Mouse (Mus musculus) midbrain, embryonic 14.5 days (tissue): Measurements from ENCODE around the gene Kif14. TPM values are rescaled to one million over a fixed set of nuclear protein-coding genes. Genes with fewer than 3 reads are reported as not detected.

Source experiments
- ATAC-seq: fragments of 200-750 bp; cut with Nextera tagmentation; 2 replicates; pipeline ENCODE4 v1.8.0; 2017; ENCODE audit warnings: moderate number of reproducible peaks, moderate library complexity; ENCODE audit not compliant: low FRiP score, low TSS enrichment
- DNase-seq: peaks from one replicate; pipeline ENCODE4 v3.0.0-alpha.2; 2015
- H3K27ac ChIP-seq: fragments of 300-500 bp; sonication (generic); replicated peaks from 2 replicates; pipeline ENCODE4 v1.5.1; 2014; ENCODE audit warnings: mild to moderate bottlenecking, low read depth, low read length, moderate library complexity
- H3K27me3 ChIP-seq: fragments of 300-500 bp; sonication (generic); 2 replicates; pipeline ENCODE4 v1.6.1; 2014; ENCODE audit warnings: low read length, control low read depth, mixed read lengths; ENCODE audit not compliant: control insufficient read depth, insufficient read depth
- H3K36me3 ChIP-seq: fragments of 300-500 bp; sonication (generic); 2 replicates; pipeline ENCODE4 v1.6.1; 2014; ENCODE audit warnings: low read length, control low read depth; ENCODE audit not compliant: control insufficient read depth, insufficient read depth
- H3K4me1 ChIP-seq: fragments of 300-500 bp; sonication (generic); 2 replicates; pipeline ENCODE4 v1.6.1; 2014; ENCODE audit warnings: mild to moderate bottlenecking, antibody characterized with exemption, low read length, control low read depth; ENCODE audit not compliant: control insufficient read depth, insufficient read depth
- H3K4me2 ChIP-seq: fragments of 300-500 bp; sonication (generic); 2 replicates; pipeline ENCODE4 v1.6.1; 2014; ENCODE audit warnings: mild to moderate bottlenecking, low read length, moderate library complexity
- H3K4me3 ChIP-seq: fragments of 300-500 bp; sonication (generic); replicated peaks from 2 replicates; pipeline ENCODE4 v1.5.1; 2014; ENCODE audit warnings: low read depth, low read length
- H3K9ac ChIP-seq: fragments of 300-500 bp; sonication (generic); replicated peaks from 2 replicates; pipeline ENCODE4 v1.6.1; 2014; ENCODE audit warnings: mild to moderate bottlenecking, low read length, moderate library complexity
- H3K9me3 ChIP-seq: fragments of 300-500 bp; sonication (generic); 2 replicates; pipeline ENCODE4 v1.6.1; 2016; ENCODE audit warnings: low read length, control low read depth, mixed read lengths; ENCODE audit not compliant: control insufficient read depth
- WGBS: fragments of 180-500 bp; shearing (Covaris S2); extraction: QIAGEN DNeasy Blood & Tissue Kit; methylation state at CpG from one replicate; pipeline ENCODE4 v1.1.7; 2014; 5-methylcytosine and 5-hydroxymethylcytosine counted together
- polyA plus RNA-seq: library from polyadenylated mRNA; unstranded; fragments of >200 nt; fragmentation: Nextera tagmentation; extraction: Ambion mirVana; gene quantifications from 2 replicates; pipeline ENCODE4 v1.2.1, GENCODE M21; 2014

Gene Kif14
- polyA plus RNA-seq, result 0.84 and 2.0 TPM in 2 replicates

GRCm38 (mm10) chr1:136466143-136466811, at the start of gene Kif14:
TSS of gene Kif14 (plus strand) at chr1:136466343.
- Histone ChIP-seq H3K27ac (no peak within 1 kb of the TSS), H3K4me1 (peaks cover 4% of the 10 kb centered on the region; the same call in 1 of the 2 replicates), H3K9ac (peak within 1 kb of the TSS; percentile 44), H3K4me2 (peak within 1 kb of the TSS; percentile 97), H3K9me3 (no peaks in the 10 kb centered on the region), H3K4me3 (peak within 1 kb of the TSS; percentile 49), H3K36me3 (no peaks in the 10 kb centered on the region), H3K27me3 (no peaks in the 10 kb centered on the region)
- peak; percentile 97 for ATAC-seq
- peak; percentile 97 for DNase-seq
- under 1% methylated on average over 52 of the region's 52 CpGs for WGBS

- WGBS, result 94% methylated on average over 6 of the region's 6 CpGs
These were observed 47.8 kb upstream of the Kif14 start for GRCm38 (mm10) chr1:136418393-136418792.

GRCm38 (mm10) chr1:136427166-136427969, 38.8 kb upstream of the Kif14 start:
- ATAC-seq (no peak), DNase-seq (no peak)
- Histone ChIP-seq H3K9me3 (no peaks in the 10 kb centered on the region), H3K36me3 (peaks cover 3% of the 10 kb centered on the region; the same call in 1 of the 2 replicates), H3K4me1 (no peaks in the 10 kb centered on the region), H3K4me3 (no peak overlapping the region), H3K27me3 (no peaks in the 10 kb centered on the region), H3K4me2 (no peak overlapping the region), H3K27ac (no peak overlapping the region), H3K9ac (no peak overlapping the region)
- WGBS, result 82% methylated on average over 11 of the region's 11 CpGs

More at GRCm38 (mm10) chr1:136418393-136418792, 47.8 kb upstream of the Kif14 start:
- Histone ChIP-seq H3K4me2 (no peak overlapping the region), H3K4me1 (0 out of 2 replicates have a peak, but pooled peaks cover 5% of the 10 kb centered on the region), H3K36me3 (0 out of 2 replicates have a peak, but pooled peaks cover 8% of the 10 kb centered on the region), H3K27ac (no peak overlapping the region), H3K9ac (no peak overlapping the region), H3K4me3 (no peak overlapping the region), H3K9me3 (no peaks in the 10 kb centered on the region), H3K27me3 (no peaks in the 10 kb centered on the region)
- ATAC-seq, result no peak
- DNase-seq, result no peak

GRCm38 (mm10) chr1:136428981-136429380, 37.2 kb upstream of the Kif14 start:
- no peak for DNase-seq
- H3K27me3 ChIP-seq, result no peaks in the 10 kb centered on the region
- no peaks in the 10 kb centered on the region for H3K4me1 ChIP-seq
- H3K36me3 ChIP-seq, result peaks cover 3% of the 10 kb centered on the region; the same call in 1 of the 2 replicates
- no peak for ATAC-seq
- no peak overlapping the region for H3K4me3 ChIP-seq
- no peaks in the 10 kb centered on the region for H3K9me3 ChIP-seq
- no peak overlapping the region for H3K27ac ChIP-seq
- WGBS, result 90% methylated on average over 4 of the region's 4 CpGs
- no peak overlapping the region for H3K4me2 ChIP-seq
- no peak overlapping the region for H3K9ac ChIP-seq

- WGBS, result 75% methylated on average over 7 of the region's 7 CpGs
- ATAC-seq, result no peak
- Histone ChIP-seq H3K4me1 (no peaks in the 10 kb centered on the region), H3K4me3 (no peak overlapping the region), H3K4me2 (no peak overlapping the region), H3K9ac (no peak overlapping the region), H3K36me3 (peaks cover 9% of the 10 kb centered on the region; the same call in 1 of the 2 replicates), H3K9me3 (no peaks in the 10 kb centered on the region), H3K27ac (no peak overlapping the region), H3K27me3 (no peaks in the 10 kb centered on the region)
- no peak for DNase-seq
These were observed 35.9 kb upstream of the Kif14 start for GRCm38 (mm10) chr1:136430126-136430818.

- no peak overlapping the region for H3K4me2 ChIP-seq
- H3K36me3 ChIP-seq, result peaks cover 7% of the 10 kb centered on the region; the same call in 1 of the 2 replicates
- DNase-seq (no peak), ATAC-seq (no peak)
- no peaks in the 10 kb centered on the region for H3K27me3 ChIP-seq
- no peaks in the 10 kb centered on the region for H3K4me1 ChIP-seq
- WGBS, result 83% methylated on average over 7 of the region's 7 CpGs
- no peak overlapping the region for H3K27ac ChIP-seq
- no peak overlapping the region for H3K9ac ChIP-seq
- no peaks in the 10 kb centered on the region for H3K9me3 ChIP-seq
- H3K4me3 ChIP-seq, result no peak overlapping the region
These were observed 25.4 kb upstream of the Kif14 start for GRCm38 (mm10) chr1:136440741-136441140.

- H3K36me3 ChIP-seq, result peaks cover 7% of the 10 kb centered on the region; the same call in 1 of the 2 replicates
- no peak overlapping the region for H3K27ac ChIP-seq
- H3K4me1 ChIP-seq, result no peaks in the 10 kb centered on the region
- 82% methylated on average over 9 of the region's 9 CpGs for whole genome bisulfite sequencing
- H3K9ac ChIP-seq, result no peak overlapping the region
- H3K4me3 ChIP-seq, result no peak overlapping the region
- no peaks in the 10 kb centered on the region for H3K27me3 ChIP-seq
- no peak overlapping the region for H3K4me2 ChIP-seq
- no peaks in the 10 kb centered on the region for H3K9me3 ChIP-seq
- ATAC-seq (no peak), DNase-seq (no peak)
These were observed 23.3 kb upstream of the Kif14 start for GRCm38 (mm10) chr1:136442809-136443208.

GRCm38 (mm10) chr1:136444555-136445255, 21.4 kb upstream of the Kif14 start:
- Histone ChIP-seq H3K36me3 (peaks cover 7% of the 10 kb centered on the region; the same call in 1 of the 2 replicates), H3K4me3 (no peak overlapping the region), H3K27ac (no peak overlapping the region), H3K4me1 (no peaks in the 10 kb centered on the region), H3K9me3 (no peaks in the 10 kb centered on the region), H3K27me3 (no peaks in the 10 kb centered on the region), H3K9ac (no peak overlapping the region), H3K4me2 (no peak overlapping the region)
- DNase-seq (no peak), ATAC-seq (no peak)
- 92% methylated on average over 12 of the region's 12 CpGs for WGBS
